Mouse (Mus musculus) hindbrain, embryonic 11.5 days (tissue): ENCODE data around the gene Gm36210. TPM values are rescaled to one million over a fixed set of nuclear protein-coding genes. Genes with fewer than 3 reads are reported as not detected.
A peak's percentile ranks its signal among the peaks of the same experiment; 100 is the strongest.

Experiments
- ATAC-seq: fragments of 200-750 bp; cut with Nextera tagmentation; 2 replicates; pipeline ENCODE4 v1.8.0; 2017; ENCODE audit warnings: mild to moderate bottlenecking, moderate TSS enrichment, moderate library complexity; ENCODE audit not compliant: low FRiP score
- DNase-seq: peaks from one replicate; pipeline ENCODE4 v3.0.0-alpha.2; 2015; ENCODE audit warnings: low spot score
- H3K27ac ChIP-seq: fragments of 300-500 bp; sonication (generic); 2 replicates; pipeline ENCODE4 v1.5.1; 2014; ENCODE audit warnings: mild to moderate bottlenecking, low read depth, low read length
- H3K27me3 ChIP-seq: fragments of 300-500 bp; sonication (generic); 2 replicates; pipeline ENCODE4 v1.6.1; 2014; ENCODE audit warnings: mild to moderate bottlenecking, low read length, moderate library complexity, mixed read lengths; ENCODE audit not compliant: control insufficient read depth, insufficient read depth
- H3K36me3 ChIP-seq: fragments of 300-500 bp; sonication (generic); 2 replicates; pipeline ENCODE4 v1.6.1; 2014; ENCODE audit warnings: mild to moderate bottlenecking, low read length, moderate library complexity, mixed read lengths; ENCODE audit not compliant: control insufficient read depth, insufficient read depth
- H3K4me1 ChIP-seq: fragments of 300-500 bp; sonication (generic); replicated peaks from 2 replicates; pipeline ENCODE4 v1.6.1; 2014; ENCODE audit warnings: low read length, mixed read lengths; ENCODE audit not compliant: control insufficient read depth, insufficient read depth
- H3K4me2 ChIP-seq: fragments of 300-500 bp; sonication (generic); replicated peaks from 2 replicates; pipeline ENCODE4 v1.6.1; 2014; ENCODE audit warnings: mild to moderate bottlenecking, low read depth, low read length
- H3K4me3 ChIP-seq: fragments of 300-500 bp; sonication (generic); 2 replicates; pipeline ENCODE4 v1.5.1; 2014; ENCODE audit warnings: low read depth, low read length
- H3K9ac ChIP-seq: fragments of 300-500 bp; sonication (generic); 2 replicates; pipeline ENCODE4 v1.6.1; 2014; ENCODE audit warnings: low read depth, low read length
- H3K9me3 ChIP-seq: fragments of 300-500 bp; sonication (generic); 2 replicates; pipeline ENCODE4 v1.6.1; 2016; ENCODE audit warnings: low read length; ENCODE audit not compliant: control insufficient read depth
- WGBS: fragments of 180-500 bp; shearing (Covaris S2); extraction: QIAGEN DNeasy Blood & Tissue Kit; methylation state at CpG from one replicate; pipeline ENCODE4 v1.1.7; 2014; 5-methylcytosine and 5-hydroxymethylcytosine counted together
- polyA plus RNA-seq: library from polyadenylated mRNA; unstranded; fragments of >200 nt; fragmentation: Nextera tagmentation; extraction: Ambion mirVana; gene quantifications from 2 replicates; pipeline ENCODE4 v1.2.1, GENCODE M21; 2014

The Gm36210 gene
- polyA plus RNA-seq: 0.11 TPM in 1 of 2 replicates, not detected in the other

- Histone ChIP-seq H3K27ac (no peak within 1 kb of the TSS), H3K4me3 (no peak within 1 kb of the TSS), H3K4me1 (no peaks in the 10 kb centered on the region), H3K36me3 (no peaks in the 10 kb centered on the region), H3K27me3 (no peaks in the 10 kb centered on the region), H3K4me2 (no peak within 1 kb of the TSS), H3K9ac (0 out of 2 replicates have a peak within 1 kb of the TSS, but pooled peaks have one; percentile 7), H3K9me3 (no peaks in the 10 kb centered on the region)
- no peak for DNase-seq
- 67% methylated on average over 10 of the region's 10 CpGs for WGBS
- ATAC-seq: no peak
Measured at GRCm38 (mm10) chr7:4906466-4906950, at the start of gene Gm36210. Gm36210 (minus strand) TSS chr7:4906516.

GRCm38 (mm10) chr7:4953815-4954445, 47.6 kb upstream of the Gm36210 start:
- DNase-seq: no peak

GRCm38 (mm10) chr7:4950561-4951342, 44.4 kb upstream of the Gm36210 start:
- no peaks in the 10 kb centered on the region for H3K36me3 ChIP-seq
- 84% methylated on average over 19 of the region's 19 CpGs for WGBS
- H3K27me3 ChIP-seq: no peaks in the 10 kb centered on the region

More at GRCm38 (mm10) chr7:4953815-4954445, 47.6 kb upstream of the Gm36210 start:
- H3K27ac ChIP-seq: no peak overlapping the region
- ATAC-seq: no peak
- no peaks in the 10 kb centered on the region for H3K27me3 ChIP-seq
- no peaks in the 10 kb centered on the region for H3K9me3 ChIP-seq
- H3K9ac ChIP-seq: no peak overlapping the region
- H3K4me2 ChIP-seq: no peak overlapping the region
- no peaks in the 10 kb centered on the region for H3K4me1 ChIP-seq
- 27% methylated on average over 10 of the region's 10 CpGs for WGBS
- no peak overlapping the region for H3K4me3 ChIP-seq
- no peaks in the 10 kb centered on the region for H3K36me3 ChIP-seq

GRCm38 (mm10) chr7:4948386-4948785, 42.1 kb upstream of the Gm36210 start:
- Histone ChIP-seq H3K27me3 (no peaks in the 10 kb centered on the region), H3K4me2 (no peak overlapping the region), H3K9me3 (no peaks in the 10 kb centered on the region), H3K27ac (no peak overlapping the region), H3K36me3 (no peaks in the 10 kb centered on the region), H3K4me3 (no peak overlapping the region), H3K9ac (no peak overlapping the region), H3K4me1 (no peaks in the 10 kb centered on the region)
- ATAC-seq (no peak), DNase-seq (no peak)
- WGBS: 73% methylated on average over 6 of the region's 6 CpGs

More at GRCm38 (mm10) chr7:4950561-4951342, 44.4 kb upstream of the Gm36210 start:
- ATAC-seq: no peak
- no peak for DNase-seq
- Histone ChIP-seq H3K27ac (no peak overlapping the region), H3K4me3 (no peak overlapping the region), H3K4me1 (no peaks in the 10 kb centered on the region), H3K4me2 (no peak overlapping the region), H3K9me3 (no peaks in the 10 kb centered on the region), H3K9ac (no peak overlapping the region)

- 52% methylated on average over 2 of the region's 2 CpGs for WGBS
- H3K9me3 ChIP-seq: no peaks in the 10 kb centered on the region
Measured at GRCm38 (mm10) chr7:4947855-4948254, 41.5 kb upstream of the Gm36210 start.

DNA sequence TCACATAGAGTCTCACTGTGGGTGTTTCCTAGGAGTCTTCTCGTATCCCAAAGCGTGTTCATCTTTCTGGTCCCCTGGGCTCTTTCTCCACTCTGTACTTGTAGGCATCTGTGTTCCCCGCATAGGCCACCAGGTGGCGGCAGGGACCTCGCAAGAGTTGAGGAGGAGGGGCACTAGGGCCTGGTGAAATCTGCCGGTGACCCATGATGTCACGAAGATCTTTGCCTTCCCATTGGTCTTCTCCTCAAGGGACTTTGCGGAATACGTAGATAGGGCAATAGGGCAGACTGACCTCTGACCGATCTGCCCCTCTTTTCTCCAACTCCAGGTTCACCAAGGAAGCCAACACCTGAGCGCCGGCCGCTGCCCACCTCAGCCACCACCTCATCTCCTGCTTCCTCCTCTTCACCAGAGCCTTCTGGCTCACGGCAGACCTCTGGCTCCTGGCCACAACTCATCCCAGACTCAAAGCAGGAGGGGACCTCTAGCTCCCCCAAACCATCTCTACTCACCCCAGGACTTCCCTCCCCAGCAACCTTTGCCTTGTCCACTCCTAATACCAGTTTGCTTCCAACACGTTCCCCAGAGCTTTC, 37.0 kb upstream of the Gm36210 start:
- Histone ChIP-seq H3K36me3 (no peaks in the 10 kb centered on the region), H3K4me3 (peak overlapping the region; percentile 20; the same call in 1 of the 2 replicates), H3K4me2 (peak overlapping the region; percentile 33), H3K27ac (no peak overlapping the region), H3K9ac (no peak overlapping the region), H3K9me3 (no peaks in the 10 kb centered on the region), H3K27me3 (no peaks in the 10 kb centered on the region), H3K4me1 (no peaks in the 10 kb centered on the region)
- WGBS: 18% methylated on average over 15 of the region's 15 CpGs
- DNase-seq: peak; percentile 92
- ATAC-seq: peak; percentile 80

More at GRCm38 (mm10) chr7:4947855-4948254, 41.5 kb upstream of the Gm36210 start:
- Histone ChIP-seq H3K36me3 (no peaks in the 10 kb centered on the region), H3K27me3 (no peaks in the 10 kb centered on the region), H3K4me1 (no peaks in the 10 kb centered on the region), H3K9ac (no peak overlapping the region), H3K4me2 (no peak overlapping the region), H3K27ac (no peak overlapping the region), H3K4me3 (no peak overlapping the region)
- no peak for DNase-seq
- ATAC-seq: no peak

- Histone ChIP-seq H3K9ac (no peak overlapping the region), H3K27me3 (no peaks in the 10 kb centered on the region), H3K4me1 (no peaks in the 10 kb centered on the region), H3K9me3 (no peaks in the 10 kb centered on the region), H3K4me3 (no peak overlapping the region), H3K36me3 (no peaks in the 10 kb centered on the region), H3K4me2 (no peak overlapping the region), H3K27ac (no peak overlapping the region)
- ATAC-seq (no peak), DNase-seq (no peak)
- 59% methylated on average over 5 of the region's 5 CpGs for WGBS
Measured at GRCm38 (mm10) chr7:4942673-4943072, 36.4 kb upstream of the Gm36210 start.

- no peak overlapping the region for H3K4me3 ChIP-seq
- no peaks in the 10 kb centered on the region for H3K4me1 ChIP-seq
- no peaks in the 10 kb centered on the region for H3K9me3 ChIP-seq
- ATAC-seq: no peak
- 23% methylated on average over 9 of the region's 9 CpGs for WGBS
- H3K27ac ChIP-seq: no peak overlapping the region
- no peak overlapping the region for H3K4me2 ChIP-seq
- no peak overlapping the region for H3K9ac ChIP-seq
- no peaks in the 10 kb centered on the region for H3K36me3 ChIP-seq
- DNase-seq: peak; percentile 90
- no peaks in the 10 kb centered on the region for H3K27me3 ChIP-seq
Measured at GRCm38 (mm10) chr7:4940068-4940479, 33.8 kb upstream of the Gm36210 start.
